Mouse (Mus musculus) B cell, adult 2 months (primary cell): ENCODE results near the gene Ppp1r10.
"Not testable (repeated sequence)": the region's sequence is repeated elsewhere in the genome, so short reads cannot be mapped to it uniquely, and the experiment has no call there.

Source experiments
- DNase-seq, 2 experiments: peaks; one replicate each; pipeline ENCODE4 v3.0.0; 2022

Gene Ppp1r10

DNA sequence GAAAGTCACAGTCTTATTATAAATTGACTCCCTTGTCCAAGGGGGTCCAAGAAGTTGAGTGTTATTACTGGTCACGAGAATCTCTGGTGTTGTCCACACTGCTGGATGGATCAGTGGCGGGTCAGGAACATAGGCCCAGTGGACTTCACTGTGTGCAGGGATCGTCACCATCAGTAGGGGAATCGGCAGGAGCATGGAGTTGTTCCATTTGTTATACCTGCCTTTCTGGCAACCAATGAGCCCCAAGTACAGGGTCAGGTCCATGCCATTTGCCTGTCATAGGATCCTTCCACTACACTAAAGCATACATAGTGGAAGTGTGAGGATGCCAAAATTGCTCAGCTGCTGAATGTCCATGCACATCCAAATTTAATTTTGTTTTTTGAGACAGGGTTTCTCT lies 16.4 kb downstream of the Ppp1r10 start:
- no peak for DNase-seq

- DNase-seq = not testable (repeated sequence)
Measured at GRCm38 (mm10) chr17:35935763-35936162, 19.5 kb downstream of the Ppp1r10 start.

DNA sequence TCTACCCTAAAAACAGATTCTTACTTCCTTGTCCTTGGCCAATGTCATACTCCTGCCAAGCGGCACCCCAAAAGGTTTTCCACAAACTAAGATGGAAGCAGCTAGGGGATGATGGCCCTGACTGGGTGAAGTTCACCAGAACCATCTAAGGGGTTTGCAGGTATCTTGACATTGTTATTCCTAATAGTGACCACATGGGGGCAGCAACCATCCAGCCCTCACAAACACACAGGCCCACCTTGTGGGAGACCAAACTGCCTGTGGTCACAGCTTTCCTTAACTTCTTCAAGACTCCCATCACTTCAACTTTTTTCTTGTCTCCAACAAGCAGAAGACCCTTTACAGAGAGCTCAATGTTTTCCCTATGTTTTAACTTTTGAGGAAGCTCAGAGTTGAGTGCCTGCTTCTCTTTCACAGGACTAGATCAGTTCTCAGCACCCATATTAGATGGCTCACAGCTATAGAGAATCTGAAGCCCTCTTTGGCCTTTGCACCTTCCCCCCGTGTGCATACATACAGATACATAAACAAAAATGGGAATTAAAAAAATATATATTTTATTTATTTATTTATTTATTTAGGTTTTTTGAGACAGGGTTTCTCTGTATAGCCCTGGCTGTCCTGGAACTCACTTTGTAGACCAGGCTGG lies 21.6 kb downstream of the Ppp1r10 start:
- peak; percentile 74 for DNase-seq

- no peak for DNase-seq
Measured at GRCm38 (mm10) chr17:35939108-35939507, 22.9 kb downstream of the Ppp1r10 start.

GRCm38 (mm10) chr17:35939941-35940340 lies 23.7 kb downstream of the Ppp1r10 start:
- DNase-seq = no peak

DNA sequence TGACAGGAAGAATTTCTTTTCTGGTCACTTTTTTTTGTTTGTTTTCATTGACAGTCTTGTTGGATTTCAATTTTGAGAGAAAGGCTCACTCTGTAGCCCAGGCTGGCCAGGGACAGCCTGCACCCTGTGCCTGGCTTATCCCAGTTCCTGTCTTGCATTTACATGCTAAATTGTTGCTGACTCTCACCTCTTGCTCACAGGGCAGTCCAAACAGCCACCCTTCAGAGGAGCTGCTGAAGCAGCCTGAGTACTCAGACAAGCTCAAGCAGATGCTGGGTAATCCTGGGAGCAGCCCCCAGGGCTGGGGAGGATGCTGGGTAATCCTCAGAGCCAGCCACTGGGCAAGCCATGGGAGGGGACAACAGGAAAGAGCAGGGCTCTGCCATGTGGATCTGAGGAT lies 34.7 kb downstream of the Ppp1r10 start:
- DNase-seq = not testable (repeated sequence)

- not testable (repeated sequence) for DNase-seq
Measured at GRCm38 (mm10) chr17:35952559-35952958, 36.3 kb downstream of the Ppp1r10 start.

DNA sequence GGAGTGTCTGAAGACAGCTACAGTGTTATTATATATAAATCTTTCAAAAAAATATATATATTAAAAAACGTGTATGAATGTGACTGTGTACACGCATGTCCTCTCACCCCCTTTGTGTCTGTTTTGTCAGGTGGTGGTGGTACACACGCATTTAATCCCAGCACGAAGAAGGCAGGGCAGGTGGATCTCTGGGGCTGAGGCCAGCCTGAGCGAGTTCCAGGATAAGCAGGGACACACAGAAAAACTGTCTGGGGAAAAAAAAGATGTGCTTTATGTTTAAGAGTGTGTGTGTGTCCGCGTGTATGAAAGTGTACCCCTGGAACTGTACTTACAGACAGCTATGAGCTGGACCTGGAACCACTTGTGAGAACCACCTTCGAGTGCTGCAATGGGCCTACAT lies 38.4 kb downstream of the Ppp1r10 start:
- no peak for DNase-seq

- no peak for DNase-seq
Measured at GRCm38 (mm10) chr17:35958533-35959223, 42.4 kb downstream of the Ppp1r10 start.

DNA sequence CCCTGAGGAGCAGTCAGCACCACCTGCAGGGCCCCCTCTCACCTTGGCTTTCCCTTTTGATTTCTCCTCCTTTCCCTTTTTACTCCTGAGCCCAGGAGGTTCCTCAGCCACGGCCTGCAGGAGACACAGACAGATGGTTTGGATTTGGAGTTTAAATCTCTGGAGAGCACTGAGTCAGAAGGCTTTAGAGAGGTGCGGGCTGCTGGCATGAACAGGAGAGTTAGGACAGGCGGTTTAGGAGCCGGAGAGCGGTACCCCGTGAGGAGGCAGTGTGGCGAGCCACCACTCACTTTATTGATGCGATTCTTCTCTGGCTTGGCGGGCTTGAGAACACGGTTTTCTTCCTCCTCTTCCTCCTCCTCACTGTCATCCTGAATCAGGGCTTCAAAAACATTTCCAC lies 47.0 kb downstream of the Ppp1r10 start:
- DNase-seq = no peak

DNA sequence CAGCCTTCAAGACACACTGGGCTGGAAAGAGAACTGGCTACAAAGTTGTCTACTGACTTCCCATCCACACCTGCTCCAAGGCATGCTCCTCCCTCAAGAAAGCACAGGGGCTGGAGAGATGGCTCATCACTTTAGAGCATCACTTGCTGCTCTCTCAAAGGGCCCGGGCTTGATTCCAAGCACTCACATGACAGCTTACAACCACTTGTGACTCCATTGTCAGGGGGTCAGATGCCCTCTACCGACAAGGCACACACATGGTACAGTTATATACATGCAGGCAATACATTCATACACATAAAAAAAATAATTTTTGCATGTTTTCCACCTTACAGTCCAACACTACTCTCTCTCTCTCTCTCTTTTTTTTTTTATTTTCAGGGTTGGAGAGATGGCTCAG lies 51.4 kb downstream of the Ppp1r10 start:
- DNase-seq = no peak

DNA sequence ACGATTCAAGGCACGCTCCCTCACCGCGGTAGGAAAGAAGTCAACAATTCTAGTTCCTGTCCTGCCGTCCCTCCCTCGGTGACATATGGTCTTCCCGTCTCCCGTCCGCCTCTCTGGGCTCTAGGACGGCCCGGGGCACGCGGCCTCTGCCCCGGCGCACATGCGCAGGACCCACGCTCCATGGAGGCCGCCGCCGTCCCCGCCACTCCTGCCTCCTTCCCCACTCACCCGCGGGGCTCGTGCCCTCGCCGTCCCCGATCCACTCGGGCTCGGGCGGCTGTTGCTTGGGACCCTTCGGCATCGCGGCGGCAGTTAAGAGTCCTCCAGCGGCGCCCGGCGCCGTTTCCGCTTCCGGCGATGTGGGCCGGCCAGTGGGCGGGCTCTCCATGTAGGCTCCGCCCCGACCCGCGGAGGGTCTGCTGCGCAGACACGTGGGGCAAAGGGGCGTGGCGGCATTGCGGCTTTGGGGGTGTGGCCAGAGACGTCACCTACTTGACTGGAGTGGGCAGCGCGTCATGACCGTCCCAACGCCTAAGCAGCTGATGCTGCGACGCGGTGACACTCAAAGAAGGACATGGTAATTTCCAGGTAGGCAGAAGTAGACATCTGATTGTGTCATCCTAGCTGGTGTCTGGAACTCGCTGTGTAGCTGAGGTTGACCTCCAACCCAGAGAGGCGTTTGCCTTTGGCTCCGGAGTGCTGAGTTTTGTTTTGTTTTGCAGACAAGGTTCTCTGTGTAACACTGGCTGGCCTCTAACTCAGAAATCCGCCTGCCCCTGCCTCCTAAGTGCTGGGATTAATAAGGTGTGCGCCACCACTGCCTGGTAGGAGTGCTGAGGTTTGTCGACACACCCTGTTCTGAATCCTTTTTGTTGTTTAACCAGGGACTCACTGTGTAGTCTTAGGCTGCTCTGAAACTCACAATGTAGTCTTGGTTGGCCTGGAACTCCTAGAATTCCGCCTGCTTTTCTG lies 53.5 kb downstream of the Ppp1r10 start, which contains the start of gene Abcf1:
Abcf1 (minus strand) TSS at position 344 of the 972 bp plus-strand sequence.
- DNase-seq = peak; percentile 100

DNA sequence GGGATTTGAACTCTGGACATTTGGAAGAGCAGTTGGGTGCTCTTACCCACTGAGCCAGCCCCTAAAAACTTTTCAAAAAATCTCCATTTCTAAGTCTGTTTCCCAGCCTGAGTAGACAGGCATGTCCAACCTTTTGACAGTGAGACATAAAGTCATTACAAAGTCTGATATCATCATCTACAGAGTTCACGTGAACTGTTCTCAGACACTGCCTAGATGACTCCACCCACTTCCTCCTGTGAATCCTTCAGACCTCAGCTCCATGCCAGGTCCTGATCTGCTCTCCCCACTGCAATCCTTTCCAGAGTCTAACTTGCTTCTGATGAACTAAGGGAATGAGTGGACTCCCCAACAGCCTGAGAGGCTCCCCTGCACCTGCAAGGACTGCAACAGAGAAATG lies 55.9 kb downstream of the Ppp1r10 start:
- no peak for DNase-seq

- DNase-seq = no peak
Measured at GRCm38 (mm10) chr17:35978811-35979400, 62.7 kb downstream of the Ppp1r10 start.

DNA sequence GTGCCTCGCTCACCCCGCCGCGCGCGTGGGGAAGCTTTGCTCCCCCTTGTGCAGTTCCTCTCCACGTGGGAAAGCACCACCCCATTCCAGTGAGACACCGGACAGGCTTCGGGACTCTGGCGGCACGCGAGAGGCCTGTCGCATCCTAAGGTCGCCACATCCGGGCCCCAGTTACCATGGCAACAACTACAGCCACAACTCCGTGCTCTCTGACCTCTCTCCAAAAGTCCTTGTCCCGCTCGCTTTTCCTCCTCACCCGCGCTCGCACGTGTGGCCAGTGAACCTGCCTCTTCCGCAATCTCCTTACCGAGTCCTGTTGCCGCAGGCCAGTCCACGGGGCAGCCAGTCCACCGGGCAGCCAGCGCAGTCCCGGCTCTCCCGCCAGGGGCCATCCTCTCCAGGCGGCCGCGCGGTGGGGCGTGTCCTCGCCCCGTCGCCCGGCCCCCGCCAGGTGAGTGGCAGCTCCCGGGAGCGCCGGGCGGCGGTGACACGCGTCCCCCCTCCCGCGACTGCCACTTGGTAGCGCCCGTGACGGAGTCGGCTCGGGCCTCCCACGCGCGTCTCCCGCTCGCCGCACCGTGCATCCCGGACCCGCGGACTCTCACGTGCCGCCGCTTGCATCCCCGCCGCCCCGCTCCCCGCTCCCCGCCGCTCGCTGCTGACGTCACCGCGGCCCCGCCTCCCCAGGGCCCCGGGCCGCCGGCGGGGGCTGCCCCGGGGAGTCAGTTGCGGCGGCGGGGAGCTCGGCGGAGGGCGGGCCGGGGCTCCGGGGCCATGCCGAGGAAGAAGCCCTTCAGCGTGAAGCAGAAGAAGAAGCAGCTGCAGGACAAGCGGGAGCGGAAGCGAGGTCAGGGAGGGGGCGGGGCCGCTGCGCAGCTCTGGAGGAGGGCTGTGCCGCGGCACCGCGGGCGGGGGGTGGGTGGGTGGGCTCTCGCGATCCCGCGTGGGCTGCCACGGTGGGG lies 63.4 kb downstream of the Ppp1r10 start, which contains the start of the genes Gnl1 and Prr3:
Gnl1 (plus strand) TSS at position 451 of the 962 bp plus-strand sequence.
Prr3 (minus strand) TSS at position 836 of the 962 bp plus-strand sequence.
- peak; percentile 89 to 92 for DNase-seq

- no peak for DNase-seq
Measured at GRCm38 (mm10) chr17:35980363-35980754, 64.1 kb downstream of the Ppp1r10 start.

GRCm38 (mm10) chr17:35981776-35982175 lies 65.5 kb downstream of the Ppp1r10 start:
- no peak for DNase-seq
